In genomic region chr7:128348608-128349007, GRCm38 (mm10) we compare ENCODE assay signal across 9 mouse cellular contexts. TPM values are rescaled to one million over a fixed set of nuclear protein-coding genes. Genes with fewer than 3 reads are reported as not detected.
DNase-seq lines count a peak whose midpoint lies in the region; ATAC-seq and TF ChIP-seq lines count a peak whose summit lies in the region.
"Had no signal": no experiment of that assay in that cellular context is flagged by ENCODE, and none has a peak within 500 bp of the region (broad histone marks: within the 10 kb centered on the region; RNA-seq: fewer than 3 reads in every experiment).

No protein-coding gene starts in this region.

- H3K4me3 ChIP-seq in hindbrain, embryonic 11.5 days (ENCODE audit: low read depth, low read length) = no peak overlapping the region
- no peak overlapping the region for H3K4me3 ChIP-seq in hindbrain, embryonic 16.5 days (ENCODE audit: low read length)
- H3K4me3 ChIP-seq in MEL (ENCODE audit: control insufficient read depth in 1 of 2, insufficient read depth in 1 of 2, low read depth in 2 of 2, low read length in 2 of 2) = no peak overlapping the region
- H3K4me3 ChIP-seq: liver, embryonic 13.5 days had no signal

- intact Hi-C loops in heart, postnatal 10 days (cut with DNase I) = loop anchor here (10.0 kb wide), 1 partner anchor 244 kb away; no protein-coding TSS in a partner anchor

- H3K4me2 ChIP-seq in hindbrain, embryonic 11.5 days (replicated peaks; ENCODE audit: low read depth, low read length) = no peak overlapping the region
- H3K4me2 ChIP-seq in hindbrain, embryonic 16.5 days (ENCODE audit: low read length) = no peak overlapping the region
- H3K4me2 ChIP-seq: liver, embryonic 13.5 days had no signal

- 50% methylated on average over 1 of the region's 1 CpGs for WGBS in hindbrain, embryonic 11.5 days
- 8% methylated on average over 1 of the region's 1 CpGs for WGBS in hindbrain, embryonic 16.5 days

- H3K36me3 ChIP-seq in hindbrain, embryonic 11.5 days (ENCODE audit: control insufficient read depth, insufficient read depth, low read length) = no peaks in the 10 kb centered on the region
- no peaks in the 10 kb centered on the region for H3K36me3 ChIP-seq in hindbrain, embryonic 16.5 days (ENCODE audit: control insufficient read depth, insufficient read depth, low read length)
- no peaks in the 10 kb centered on the region for H3K36me3 ChIP-seq in MEL (ENCODE audit: control insufficient read depth in 1 of 2, insufficient read depth in 2 of 2, low read length in 2 of 2)
- H3K36me3 ChIP-seq: liver, embryonic 13.5 days had no signal

- H3K4me1 ChIP-seq in hindbrain, embryonic 11.5 days (replicated peaks; ENCODE audit: control insufficient read depth, insufficient read depth, low read length) = no peaks in the 10 kb centered on the region
- no peaks in the 10 kb centered on the region; the same call in 1 of the 2 replicates for H3K4me1 ChIP-seq in hindbrain, embryonic 16.5 days (ENCODE audit: control insufficient read depth, insufficient read depth, low read depth, low read length)
- no peaks in the 10 kb centered on the region for H3K4me1 ChIP-seq in MEL (ENCODE audit: control insufficient read depth in 1 of 2, insufficient read depth in 2 of 2, low read length in 2 of 2)
- H3K4me1 ChIP-seq: liver, embryonic 13.5 days had no signal

- TF ChIP-seq POLR2A in MEL (IDR thresholded peaks at IDR 0.05; ENCODE audit: control insufficient read depth in 1 of 2, insufficient read depth in 1 of 2, low read depth in 1 of 2, low read length in 2 of 2, poor library complexity in 1 of 2) = no peak

- no peak for TF ChIP-seq EP300 in MEL (IDR thresholded peaks at IDR 0.05; ENCODE audit: low read depth in 1 of 2, low read length in 2 of 2)

- no peak for TF ChIP-seq RAD21 in MEL (IDR thresholded peaks at IDR 0.05; ENCODE audit: low read depth, low read length)

- no peaks in the 10 kb centered on the region for H3K9me3 ChIP-seq in hindbrain, embryonic 11.5 days (ENCODE audit: control insufficient read depth, low read length)
- no peaks in the 10 kb centered on the region for H3K9me3 ChIP-seq in hindbrain, embryonic 16.5 days (ENCODE audit: control insufficient read depth, low read length)
- H3K9me3 ChIP-seq in MEL (replicated peaks; ENCODE audit: insufficient read depth, low read length) = no peaks in the 10 kb centered on the region
- H3K9me3 ChIP-seq: liver, embryonic 13.5 days had no signal

- no peak overlapping the region for H3K27ac ChIP-seq in hindbrain, embryonic 11.5 days (ENCODE audit: low read depth, low read length)
- no peak overlapping the region for H3K27ac ChIP-seq in hindbrain, embryonic 16.5 days (ENCODE audit: low read depth, low read length)
- H3K27ac ChIP-seq in MEL (ENCODE audit: control insufficient read depth, low read depth, low read length) = no peak overlapping the region
- H3K27ac ChIP-seq: liver, embryonic 13.5 days had no signal

- no peak for TF ChIP-seq CTCF in MEL (IDR thresholded peaks at IDR 0.05 in 2 of 3, conservative IDR thresholded peaks at IDR 0.05 in 1 of 3; ENCODE audit: control insufficient read depth in 1 of 3, insufficient read depth in 1 of 3, low read depth in 2 of 3, low read length in 3 of 3, poor library complexity in 1 of 3, severe bottlenecking in 1 of 3)

- ATAC-seq in hindbrain, embryonic 11.5 days (ENCODE audit: low FRiP score) = no peak
- no peak for ATAC-seq in hindbrain, embryonic 16.5 days
- ATAC-seq in megakaryocyte-erythroid progenitor cell, adult 5-6 weeks (replicated peaks; ENCODE audit: low FRiP score, low TSS enrichment, poor library complexity, severe bottlenecking) = 0 out of 2 replicates have a peak, but pooled peaks have one; percentile 43

- H3K27me3 ChIP-seq in hindbrain, embryonic 11.5 days (ENCODE audit: control insufficient read depth, insufficient read depth, low read length) = no peaks in the 10 kb centered on the region
- no peaks in the 10 kb centered on the region for H3K27me3 ChIP-seq in hindbrain, embryonic 16.5 days (replicated peaks; ENCODE audit: control insufficient read depth, insufficient read depth, low read length)
- no peaks in the 10 kb centered on the region; a peak in 1 of 4 replicates for H3K27me3 ChIP-seq in MEL (ENCODE audit: control insufficient read depth in 1 of 2, insufficient read depth in 2 of 2, low read length in 2 of 2)
- H3K27me3 ChIP-seq: liver, embryonic 13.5 days had no signal

- DNase-seq in hindbrain, embryonic 11.5 days (ENCODE audit: low spot score) = peak; percentile 33
- DNase-seq in MEL (ENCODE audit: low read depth, low spot score) = peak; percentile 21
- peak; percentile 75 for DNase-seq in cerebellum, adult 9-10 months
- DNase-seq in heart, postnatal 10 days = peak; percentile 74 to 84
- no peak for DNase-seq in layer of hippocampus, adult 8-10 months (ENCODE audit: low spot score in 2 of 2)
- DNase-seq in frontal cortex, postnatal 25 days (ENCODE audit: low spot score in 2 of 2) = no peak
- DNase-seq: liver, embryonic 13.5 days had no signal

- H3K9ac ChIP-seq in hindbrain, embryonic 11.5 days (ENCODE audit: low read depth, low read length) = no peak overlapping the region
- H3K9ac ChIP-seq in hindbrain, embryonic 16.5 days (ENCODE audit: low read depth, low read length) = no peak overlapping the region
- H3K9ac ChIP-seq in MEL (ENCODE audit: control insufficient read depth, low read depth, low read length, poor library complexity, severe bottlenecking) = no peak overlapping the region
- H3K9ac ChIP-seq: liver, embryonic 13.5 days had no signal

- H3K79me2 ChIP-seq in MEL (ENCODE audit: control insufficient read depth, insufficient read depth, low read length, poor library complexity) = no peaks in the 10 kb centered on the region

TF ChIP-seq in MEL, 35 proteins besides CTCF, POLR2A, EP300 and RAD21:
- TF ChIP-seq SMC3 (IDR thresholded peaks at IDR 0.05; ENCODE audit: low read depth, low read length) (no peak), MYB (IDR thresholded peaks at IDR 0.05; ENCODE audit: low read depth, low read length) (no peak), MEF2A (IDR thresholded peaks at IDR 0.05; ENCODE audit: extremely low read depth, insufficient replicate concordance, low read depth, low read length, poor library complexity, severe bottlenecking) (no peak), TCF12 (IDR thresholded peaks at IDR 0.05; ENCODE audit: low read depth, low read length) (no peak), RCOR1 (IDR thresholded peaks at IDR 0.05; ENCODE audit: low read depth, low read length) (no peak), USF2 (IDR thresholded peaks at IDR 0.05; ENCODE audit: borderline replicate concordance in 1 of 2, insufficient read depth in 1 of 2, low read depth in 1 of 2, low read length in 2 of 2) (no peak), ZNF384 (IDR thresholded peaks at IDR 0.05; ENCODE audit: low read depth, low read length) (no peak), ETS1 (IDR thresholded peaks at IDR 0.05; ENCODE audit: low read depth, low read length) (no peak), CHD2 (IDR thresholded peaks at IDR 0.05; ENCODE audit: low read length) (no peak), BHLHE40 (IDR thresholded peaks at IDR 0.05; ENCODE audit: borderline replicate concordance, low read depth, low read length) (no peak), MYC (IDR thresholded peaks at IDR 0.05; ENCODE audit: low read depth, low read length) (no peak), UBTF (IDR thresholded peaks at IDR 0.05; ENCODE audit: borderline replicate concordance, insufficient read depth, low read depth, low read length) (no peak), TBP (IDR thresholded peaks at IDR 0.05; ENCODE audit: low read depth, low read length) (no peak), KAT2A (conservative IDR thresholded peaks at IDR 0.05; ENCODE audit: low read depth, low read length) (no peak), NELFE (IDR thresholded peaks at IDR 0.05; ENCODE audit: low read depth, low read length) (no peak), MXI1 (IDR thresholded peaks at IDR 0.05; ENCODE audit: low read depth, low read length) (no peak), ZC3H11A (IDR thresholded peaks at IDR 0.05; ENCODE audit: low read depth, low read length) (no peak), USF1 (IDR thresholded peaks at IDR 0.05; ENCODE audit: low read depth, low read length) (no peak), JUND (IDR thresholded peaks at IDR 0.05; ENCODE audit: low read depth, low read length) (no peak), SIN3A (IDR thresholded peaks at IDR 0.05; ENCODE audit: low read length) (no peak)

RNA-seq across cellular contexts. Expression of gene BC017158, which starts 50.6 kb away (rescaled TPM):
- polyA plus RNA-seq in hindbrain, embryonic 11.5 days (2014; fragmentation: Nextera tagmentation; extraction: Ambion mirVana) = 18.3 and 22.0 TPM in 2 replicates
- polyA plus RNA-seq in hindbrain, embryonic 16.5 days (2015; fragmentation: Nextera tagmentation; extraction: Ambion mirVana) = 22.7 and 26.9 TPM in 2 replicates
- total RNA-seq in MEL (2012; rRNA removed) = 16.2 and 19.8 TPM in 2 replicates
- polyA plus RNA-seq in MEL (2012; ENCODE audit: insufficient read depth in 1 of 2, insufficient read length in 2 of 2, low read depth in 1 of 2, low replicate concordance in 2 of 2, missing spikeins in 1 of 2) = 10 to 100 TPM in 1 of 2 experiments, not detected in 1; 41.6 TPM
- 10 to 100 TPM; 10.3 to 10.8 TPM for total RNA-seq in heart, postnatal 10 days (2021)
- 82.5 and 95.0 TPM in 2 replicates for total RNA-seq in megakaryocyte-erythroid progenitor cell, adult 5-6 weeks (2014; fragmentation: Nextera tagmentation)
- 30.8 and 50.8 TPM in 2 replicates for total RNA-seq in megakaryocyte-erythroid progenitor cell, adult 5-6 weeks (2017)
- 10 to 100 TPM; 25.1 to 31.9 (median 28.0) TPM for total RNA-seq in layer of hippocampus, adult 8-10 months (2022)

Comparison
In these comparisons a context has a peak if more than half of its experiments do, and no peak if none do; other contexts are left out.
1. DNase-seq: peak in hindbrain, embryonic 11.5 days (single experiment), MEL (single experiment), cerebellum, adult 9-10 months (single experiment) and heart, postnatal 10 days (2 of 2); none in layer of hippocampus, adult 8-10 months (0 of 2) and frontal cortex, postnatal 25 days (0 of 2).